Mouse (Mus musculus) cerebellum, adult 2 months (tissue): ENCODE measurements around the gene Nptx1.

ENCODE experiments used
- CTCF ChIP-seq: fragments of 200-500 bp; IDR thresholded peaks from 2 replicates; pipeline ENCODE4 v1.5.1; 2011; ENCODE audit warnings: low read depth, mild to moderate bottlenecking, control low read depth, low read length, moderate library complexity, borderline replicate concordance; ENCODE audit not compliant: insufficient read depth
- POLR2A ChIP-seq: fragments of 200-500 bp; IDR thresholded peaks from 2 replicates; pipeline ENCODE4 v1.6.1; 2011; ENCODE audit warnings: low read length, control low read depth, borderline replicate concordance; ENCODE audit not compliant: insufficient read depth

- TF ChIP-seq POLR2A (no peak), CTCF (no peak)
Measured at GRCm38 (mm10) chr11:119542886-119543285, 4.7 kb downstream of the Nptx1 start.
